Mouse (Mus musculus) C2C12 (cell line): ENCODE results near the gene Tmem246. TPM values are rescaled to one million over a fixed set of nuclear protein-coding genes. Genes with fewer than 3 reads are reported as not detected.
A peak's percentile ranks its signal among the peaks of the same experiment; 100 is the strongest.

Experiments used
- H3K27me3 ChIP-seq: one replicate; pipeline ENCODE4 v1.6.1; 2011; ENCODE audit not compliant: control insufficient read depth, insufficient read depth, insufficient read length
- H3K36me3 ChIP-seq: one replicate; pipeline ENCODE4 v1.6.1; 2011; ENCODE audit not compliant: control insufficient read depth, insufficient read depth
- H3K4me3 ChIP-seq: one replicate; pipeline ENCODE4 v1.5.1; 2011; ENCODE audit warnings: mild to moderate bottlenecking, control low read depth; ENCODE audit not compliant: poor library complexity, insufficient read depth, severe bottlenecking
- H3K79me2 ChIP-seq: one replicate; pipeline ENCODE4 v1.6.1; 2011; ENCODE audit not compliant: control insufficient read depth, insufficient read depth
- H3K79me3 ChIP-seq: one replicate; pipeline ENCODE4 v1.6.1; 2011; ENCODE audit warnings: low read depth, control low read depth
- H3ac ChIP-seq: one replicate; pipeline ENCODE3; 2011; ENCODE audit warnings: low read depth; ENCODE audit not compliant: control insufficient read depth, insufficient read length
- CEBPB ChIP-seq: IDR thresholded peaks from one replicate; pipeline ENCODE4 v1.6.1; 2011; ENCODE audit warnings: low read depth, mild to moderate bottlenecking, control low read depth, moderate library complexity
- CTCF ChIP-seq: IDR thresholded peaks from one replicate; pipeline ENCODE4 v1.5.1; 2011; ENCODE audit not compliant: control insufficient read depth, insufficient read depth, insufficient read length
- FOSL1 ChIP-seq: IDR thresholded peaks from one replicate; pipeline ENCODE4 v1.8.0; 2011; ENCODE audit warnings: mild to moderate bottlenecking, low read length; ENCODE audit not compliant: poor library complexity, insufficient read depth, severe bottlenecking
- MAX ChIP-seq: IDR thresholded peaks from one replicate; pipeline ENCODE4 v1.6.1; 2011; ENCODE audit warnings: mild to moderate bottlenecking, control low read depth
- MYOD1 ChIP-seq: IDR thresholded peaks from one replicate; pipeline ENCODE4 v1.6.1; 2011; ENCODE audit warnings: low read depth; ENCODE audit not compliant: control insufficient read depth, insufficient read length
- MYOG ChIP-seq: IDR thresholded peaks from one replicate; pipeline ENCODE4 v1.6.1; 2011; ENCODE audit not compliant: control insufficient read depth, insufficient read length; ENCODE audit errors: extremely low read depth
- USF1 ChIP-seq: IDR thresholded peaks from one replicate; pipeline ENCODE4 v1.6.1; 2011; ENCODE audit warnings: low read depth, mild to moderate bottlenecking, control low read depth, moderate library complexity
- polyA plus RNA-seq: library from polyadenylated mRNA; unstranded; fragments of >200 nt; fragmentation: generic; extraction: Trizol; gene quantifications from one replicate; pipeline ENCODE4 v1.2.1, GENCODE M21; 2012; ENCODE audit warnings: missing spikeins

The Tmem246 gene
- polyA plus RNA-seq, 1 experiment = 0.34 TPM

DNA sequence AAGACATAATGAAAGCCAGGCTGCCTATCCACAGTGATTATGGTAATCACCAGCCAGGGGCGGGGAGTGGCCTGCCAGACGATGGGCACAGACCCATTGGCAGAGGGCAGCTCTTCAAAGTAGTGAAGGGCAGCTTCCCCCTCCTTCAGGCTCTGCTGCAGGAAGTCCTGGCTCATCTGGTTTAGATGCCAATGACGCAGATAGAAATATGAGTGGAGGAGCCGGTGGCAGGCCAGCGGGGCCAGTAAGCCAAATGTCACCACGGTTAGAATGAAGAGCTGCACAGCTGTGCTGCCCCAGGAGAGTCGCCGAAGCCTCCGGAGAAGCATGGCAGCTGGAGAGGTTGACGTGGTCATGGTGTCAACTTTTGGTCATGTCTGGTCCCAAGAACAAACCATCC lies 10.9 kb downstream of the Tmem246 start:
- no peak overlapping the region for H3K4me3 ChIP-seq
- no peaks in the 10 kb centered on the region for H3K36me3 ChIP-seq
- TF ChIP-seq MYOD1 = no peak
- no peak for TF ChIP-seq CTCF
- TF ChIP-seq MAX = no peak
- no peak for TF ChIP-seq USF1
- TF ChIP-seq FOSL1 = no peak
- no peak for TF ChIP-seq CEBPB
- TF ChIP-seq MYOG = no peak
- no peaks in the 10 kb centered on the region for H3K27me3 ChIP-seq
- H3K79me3 ChIP-seq = no peaks in the 10 kb centered on the region
- H3K79me2 ChIP-seq = no peaks in the 10 kb centered on the region
- H3ac ChIP-seq = no peak overlapping the region

DNA sequence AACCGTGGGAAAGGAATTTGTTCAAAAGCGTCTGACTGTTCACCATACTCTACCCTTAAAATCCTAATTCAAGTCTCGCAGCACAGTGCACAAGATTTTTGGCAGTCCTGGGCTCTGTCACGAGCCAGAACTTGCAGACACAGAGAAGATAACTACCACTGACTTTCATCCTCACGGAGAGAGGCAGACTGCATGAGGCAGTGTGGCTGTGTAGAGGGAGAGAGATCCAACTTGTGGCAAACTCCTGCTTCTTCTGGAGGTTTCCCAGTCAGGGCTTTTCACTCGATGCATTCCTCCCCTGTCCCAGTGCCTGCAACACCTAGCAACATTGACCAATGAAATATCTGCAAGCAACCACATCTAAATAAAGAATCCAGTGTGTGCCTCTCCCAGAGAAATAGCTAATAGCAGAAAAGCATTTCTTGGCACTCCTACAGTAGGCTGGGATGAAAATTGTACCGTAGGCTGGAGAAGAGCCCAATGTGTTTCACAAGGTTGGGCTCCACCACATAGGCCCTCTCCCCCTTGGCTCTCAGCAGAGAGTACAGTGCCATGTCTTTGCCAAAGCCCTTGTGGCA lies 12.1 kb downstream of the Tmem246 start:
- Histone ChIP-seq H3K79me3 (no peaks in the 10 kb centered on the region), H3K27me3 (no peaks in the 10 kb centered on the region), H3ac (no peak overlapping the region), H3K4me3 (no peak overlapping the region), H3K79me2 (no peaks in the 10 kb centered on the region), H3K36me3 (no peaks in the 10 kb centered on the region)
- no peak for TF ChIP-seq MYOG
- TF ChIP-seq FOSL1 = no peak
- no peak for TF ChIP-seq USF1
- TF ChIP-seq CEBPB = no peak
- no peak for TF ChIP-seq MYOD1
- no peak for TF ChIP-seq CTCF
- no peak for TF ChIP-seq MAX

DNA sequence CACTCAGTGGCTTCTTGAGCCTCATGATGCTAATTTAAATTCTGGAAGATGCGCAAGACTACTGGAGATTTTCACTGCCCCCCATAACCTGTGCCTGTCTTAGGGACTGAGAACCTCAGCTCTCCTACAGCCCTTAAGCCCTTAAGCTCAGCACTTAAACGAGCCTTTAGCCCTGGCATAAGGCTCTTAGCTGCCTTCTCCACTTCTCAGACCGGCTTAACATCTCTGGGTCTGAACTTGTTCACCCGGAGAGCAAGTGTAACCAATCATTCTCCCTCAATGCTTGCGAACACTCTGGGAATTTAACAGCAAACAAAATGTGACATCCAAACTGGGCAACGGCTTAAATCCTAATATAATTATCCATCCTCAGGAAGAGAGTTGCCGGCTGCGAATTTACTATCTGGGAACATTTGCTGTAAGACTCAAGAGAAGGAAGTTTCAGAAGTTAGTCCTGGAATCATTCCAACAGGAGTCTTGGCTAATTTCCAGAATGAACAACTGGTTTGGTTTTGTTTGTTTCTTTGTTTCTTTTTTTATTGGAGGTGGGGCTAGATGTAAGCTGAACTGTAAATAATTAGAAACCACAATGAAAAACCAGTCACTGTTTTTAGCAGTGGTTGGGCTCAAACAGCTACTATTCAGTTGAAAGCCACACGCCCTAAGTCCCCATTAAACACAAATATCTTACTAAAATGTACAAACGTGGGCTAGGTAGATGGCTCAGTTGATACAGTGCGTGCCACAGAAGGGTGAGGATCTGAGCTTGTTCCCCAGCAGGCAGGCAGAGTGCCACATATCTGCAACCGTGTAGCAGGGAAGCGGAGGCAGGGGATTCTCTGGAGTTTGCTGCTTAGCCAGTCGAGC lies 13.5 kb downstream of the Tmem246 start:
- H3K36me3 ChIP-seq = no peaks in the 10 kb centered on the region
- no peaks in the 10 kb centered on the region for H3K79me3 ChIP-seq
- no peak overlapping the region for H3ac ChIP-seq
- H3K79me2 ChIP-seq = no peaks in the 10 kb centered on the region
- TF ChIP-seq MYOG (no peak), MAX (no peak), FOSL1 (no peak), USF1 (no peak), MYOD1 (no peak), CTCF (no peak), CEBPB (no peak)
- no peaks in the 10 kb centered on the region for H3K27me3 ChIP-seq
- no peak overlapping the region for H3K4me3 ChIP-seq

DNA sequence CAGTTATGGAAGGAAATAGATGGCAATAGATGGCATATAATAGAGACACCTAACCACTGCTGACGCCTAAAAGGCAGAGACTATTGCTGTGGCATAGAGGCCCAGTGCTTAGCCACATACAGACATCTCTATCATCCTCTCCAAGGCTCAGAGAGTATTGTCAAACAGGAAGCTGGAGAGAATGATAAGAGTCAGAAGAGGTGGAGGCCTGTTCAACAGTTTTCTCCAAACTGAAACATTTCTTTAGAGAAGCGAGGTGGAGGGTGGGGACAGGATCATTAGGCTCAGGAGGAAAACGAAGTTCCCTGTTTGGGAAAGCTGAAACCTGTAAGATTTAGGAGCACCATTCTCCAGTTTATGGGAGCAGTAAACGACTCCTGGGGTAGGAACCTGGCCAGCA lies 16.4 kb downstream of the Tmem246 start:
- Histone ChIP-seq H3K4me3 (no peak overlapping the region), H3K27me3 (no peaks in the 10 kb centered on the region), H3K36me3 (no peaks in the 10 kb centered on the region), H3ac (no peak overlapping the region), H3K79me2 (no peaks in the 10 kb centered on the region), H3K79me3 (no peaks in the 10 kb centered on the region)
- TF ChIP-seq MYOG = no peak
- no peak for TF ChIP-seq USF1
- TF ChIP-seq FOSL1 = no peak
- TF ChIP-seq CTCF = no peak

DNA sequence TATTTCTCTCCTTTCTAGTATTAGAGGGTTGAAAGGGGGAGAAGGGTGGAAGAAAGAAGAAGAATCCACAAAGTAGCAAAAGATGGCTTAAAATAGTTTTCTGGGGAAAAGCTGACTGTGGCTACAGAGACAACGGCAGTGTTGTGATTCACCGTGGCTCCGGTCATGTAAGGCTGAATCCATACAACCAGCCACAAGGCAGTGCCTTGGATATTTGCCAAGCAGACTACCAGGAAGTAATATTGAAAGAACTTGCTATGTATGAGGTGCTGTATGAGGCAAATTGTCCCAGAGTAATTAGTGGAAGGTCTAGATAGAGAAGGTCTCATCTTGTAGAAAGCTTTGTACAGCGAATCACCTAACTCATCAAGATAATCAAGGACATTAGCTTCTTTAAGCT lies 25.5 kb downstream of the Tmem246 start:
- TF ChIP-seq MAX = no peak
- H3K27me3 ChIP-seq = no peaks in the 10 kb centered on the region
- no peaks in the 10 kb centered on the region for H3K36me3 ChIP-seq
- H3ac ChIP-seq = no peak overlapping the region
- no peak overlapping the region for H3K4me3 ChIP-seq
- no peaks in the 10 kb centered on the region for H3K79me2 ChIP-seq
- H3K79me3 ChIP-seq = no peaks in the 10 kb centered on the region

DNA sequence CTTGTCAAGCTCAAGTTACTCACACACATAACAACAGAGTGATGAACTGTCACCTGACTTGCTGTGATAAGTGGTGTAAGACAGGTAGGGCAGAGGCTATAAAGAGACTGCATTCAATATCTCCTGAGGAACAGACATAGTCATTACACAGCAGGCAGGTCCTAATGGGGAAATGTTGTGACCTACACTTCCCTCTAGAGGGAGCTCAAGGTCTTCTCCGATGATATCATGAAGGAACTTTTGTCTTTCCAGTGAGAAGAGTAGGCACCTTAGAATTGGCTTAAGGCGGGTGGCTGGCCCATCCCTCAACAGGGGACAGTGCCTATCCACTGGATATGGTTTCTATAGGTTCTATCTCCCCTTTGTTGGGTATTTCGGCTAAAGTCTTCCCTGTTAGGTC lies 30.1 kb downstream of the Tmem246 start:
- TF ChIP-seq CTCF (peak; percentile 23), MAX (no peak)
- Histone ChIP-seq H3K79me3 (no peaks in the 10 kb centered on the region), H3K36me3 (no peaks in the 10 kb centered on the region), H3ac (no peak overlapping the region), H3K79me2 (no peaks in the 10 kb centered on the region), H3K27me3 (no peaks in the 10 kb centered on the region), H3K4me3 (no peak overlapping the region)
